Mouse (Mus musculus): ENCODE measurements around the gene Pdlim4. TPM values are rescaled to one million over a fixed set of nuclear protein-coding genes. Genes with fewer than 3 reads are reported as not detected.

Pdlim4 gene
- total RNA-seq (2021), result 10 to 100 TPM; 12.2 to 13.1 TPM

DNA sequence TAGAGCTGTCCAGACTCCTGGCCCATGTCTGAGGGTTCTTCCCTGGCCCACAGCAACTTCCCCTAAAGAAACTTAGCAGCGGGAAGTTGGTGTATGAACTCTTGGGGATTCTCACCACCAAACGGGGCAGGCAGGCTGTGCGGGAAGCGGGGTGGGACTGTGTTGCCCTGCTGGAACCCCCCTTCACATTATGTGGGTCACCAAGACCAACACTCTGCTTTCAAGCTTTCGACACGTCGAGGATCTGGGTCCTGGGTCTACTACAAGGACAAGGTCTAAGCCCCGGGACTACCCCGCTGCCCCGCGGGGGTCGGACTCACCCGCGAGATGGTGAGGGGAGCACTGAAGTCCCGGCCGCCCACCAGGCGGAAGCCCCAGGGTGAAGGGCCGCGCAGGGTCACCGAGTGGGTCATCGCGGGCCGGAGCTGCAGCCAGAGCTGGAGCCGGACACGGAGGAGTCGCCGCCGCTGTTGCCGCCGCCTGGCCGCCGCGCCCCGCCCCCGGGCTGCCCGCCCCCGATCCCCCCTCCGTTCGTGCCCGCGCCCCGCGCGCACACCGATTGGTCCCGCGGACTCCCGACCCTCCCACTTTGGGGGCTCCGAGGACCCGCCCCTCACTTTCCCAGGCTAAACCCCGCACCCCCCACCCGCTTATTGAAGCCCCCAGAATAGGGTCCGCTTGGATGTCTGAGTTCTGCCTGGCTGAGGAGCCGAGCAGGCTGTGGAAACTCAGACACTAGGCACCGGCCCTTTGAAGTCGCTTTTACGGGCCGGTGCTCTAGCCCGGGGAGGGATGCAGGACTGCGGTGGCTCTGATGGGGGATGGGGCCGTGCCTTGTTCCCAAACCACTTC is at the start of gene Pdlim4:
Gene Pdlim4, minus strand, starts transcription at position 495 of the 852 bp plus-strand sequence.
- intact Hi-C loops (cut with DNase I), result no loop called here
- no peak for DNase-seq (ENCODE audit: low spot score in 2 of 2)

DNA sequence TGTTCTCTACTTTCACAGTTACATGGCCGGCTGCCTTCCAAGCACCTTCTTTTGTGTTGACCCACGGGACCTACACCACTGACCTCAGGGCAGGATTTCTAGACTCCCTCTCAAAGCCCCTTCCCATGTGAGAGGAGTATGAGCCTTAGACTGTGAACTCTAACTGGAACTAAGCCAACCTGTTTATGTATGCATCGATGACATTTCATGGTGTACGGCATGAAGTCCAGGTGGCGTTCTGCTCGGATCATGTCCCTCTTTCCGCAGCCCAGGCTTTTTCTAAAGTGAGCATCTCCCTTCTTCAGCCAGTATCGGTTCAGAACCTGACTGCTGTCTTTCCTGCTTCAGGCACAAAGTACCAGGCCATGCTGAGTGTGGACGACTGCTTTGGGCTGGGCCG is 48.3 kb upstream of the Pdlim4 start:
- intact Hi-C loops (cut with DNase I), result no loop called here
- DNase-seq (ENCODE audit: low spot score in 2 of 2), result no peak

DNA sequence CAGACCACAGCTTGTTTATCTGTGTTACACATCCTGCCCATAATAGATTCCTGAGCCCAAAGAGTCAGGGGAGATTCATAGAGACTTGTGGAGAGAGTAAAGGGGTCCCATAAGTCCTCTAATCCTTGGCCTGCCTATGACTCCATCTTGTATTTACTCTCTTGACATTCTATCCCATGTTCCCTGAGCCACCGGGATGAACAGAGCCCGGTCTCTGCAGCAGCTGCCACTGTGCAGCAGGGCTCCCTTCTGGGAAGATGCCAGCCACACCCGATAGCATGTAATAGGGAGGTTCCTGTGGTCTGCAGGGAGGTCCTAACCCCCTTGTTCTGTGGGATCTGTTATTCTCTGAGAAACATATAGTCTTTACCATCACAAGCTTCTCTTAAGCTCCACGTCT is 47.6 kb upstream of the Pdlim4 start:
- DNase-seq (ENCODE audit: low spot score in 2 of 2), result no peak
- intact Hi-C loops (cut with DNase I), result no loop called here

DNA sequence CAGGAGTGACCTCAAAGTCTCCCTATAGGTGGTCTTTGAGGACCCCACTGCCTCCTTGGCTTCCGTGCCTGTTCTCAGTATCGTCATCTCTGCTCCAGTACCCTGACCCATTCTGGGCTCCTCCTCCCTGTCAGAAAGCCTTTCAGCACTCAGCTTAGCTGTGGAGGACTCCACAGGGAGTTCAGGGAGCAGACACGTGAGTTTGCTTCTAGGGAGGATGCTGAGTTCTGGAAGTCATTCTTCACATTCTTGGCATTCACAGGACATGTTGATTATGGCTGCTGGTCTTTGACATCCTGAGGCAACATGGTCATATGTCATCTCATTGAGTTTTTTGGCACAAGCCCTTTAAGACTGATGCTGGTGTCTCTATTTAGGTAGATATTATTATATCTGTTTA is 47.1 kb upstream of the Pdlim4 start:
- intact Hi-C loops (cut with DNase I), result no loop called here
- DNase-seq (ENCODE audit: low spot score in 2 of 2), result no peak

DNA sequence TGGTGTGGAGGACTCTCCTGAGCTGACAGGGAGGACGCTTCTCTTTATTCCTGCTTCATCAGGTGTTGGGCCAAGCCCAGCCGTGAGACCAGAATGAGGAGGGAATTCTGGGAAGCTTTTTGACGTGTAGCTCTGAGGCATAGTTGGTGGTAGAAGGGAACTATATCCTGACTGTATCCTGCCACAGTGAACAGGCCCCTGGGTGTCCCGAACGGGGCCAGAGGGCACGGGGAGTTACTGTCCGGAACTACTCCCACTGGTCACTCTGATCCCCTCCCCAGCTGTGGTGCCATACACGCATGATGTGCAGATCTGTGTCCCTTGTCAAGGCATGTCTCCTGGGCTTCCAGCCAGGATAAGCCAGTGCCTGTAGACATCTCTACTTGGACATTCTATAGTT is 46.5 kb upstream of the Pdlim4 start:
- intact Hi-C loops (cut with DNase I), result no loop called here

DNA sequence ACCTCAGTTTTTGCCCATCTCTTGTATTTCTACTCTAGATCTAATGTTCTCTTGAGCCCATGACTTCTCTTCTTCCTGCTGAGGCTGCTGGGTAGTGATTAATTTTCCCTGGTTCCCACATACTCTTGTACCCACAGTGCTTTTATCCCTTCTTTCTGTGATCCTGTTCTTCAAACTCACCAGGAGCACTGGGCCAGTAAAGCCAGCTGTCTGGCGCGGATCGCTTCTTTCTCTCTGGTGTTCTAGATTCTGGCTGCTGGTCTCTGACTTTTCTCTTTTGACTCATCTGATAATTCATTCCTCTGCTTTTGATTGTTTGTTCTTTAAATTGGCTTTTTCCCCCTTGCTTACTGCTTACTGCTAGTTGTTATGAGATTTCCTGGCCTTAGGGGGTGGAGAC is 45.9 kb upstream of the Pdlim4 start:
- intact Hi-C loops (cut with DNase I), result no loop called here
- no peak for DNase-seq (ENCODE audit: low spot score in 2 of 2)

More for the DNA sequence above, 46.5 kb upstream of the Pdlim4 start:
- no peak for DNase-seq (ENCODE audit: low spot score in 2 of 2)

DNA sequence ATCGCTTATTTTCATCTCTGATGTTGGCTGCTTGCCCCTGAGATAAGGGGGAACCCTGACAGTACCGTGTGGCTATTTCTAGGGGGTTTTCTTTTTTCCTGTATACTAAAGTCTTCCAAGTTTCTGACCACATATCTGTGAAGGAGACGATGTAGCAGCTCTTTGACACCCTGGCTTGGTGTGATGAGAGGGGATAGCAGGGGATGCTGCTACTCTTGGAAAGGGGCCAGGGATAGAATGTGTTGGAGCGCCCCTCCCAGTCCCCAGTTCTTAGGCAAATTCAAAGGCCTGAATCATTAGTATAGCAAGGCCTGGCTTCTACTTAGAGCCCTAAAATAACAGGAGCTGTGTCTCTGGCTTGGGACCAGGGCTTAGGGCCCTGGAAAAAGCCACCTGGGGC is 44.5 kb upstream of the Pdlim4 start:
- no peak for DNase-seq (ENCODE audit: low spot score in 2 of 2)
- intact Hi-C loops (cut with DNase I), result no loop called here

DNA sequence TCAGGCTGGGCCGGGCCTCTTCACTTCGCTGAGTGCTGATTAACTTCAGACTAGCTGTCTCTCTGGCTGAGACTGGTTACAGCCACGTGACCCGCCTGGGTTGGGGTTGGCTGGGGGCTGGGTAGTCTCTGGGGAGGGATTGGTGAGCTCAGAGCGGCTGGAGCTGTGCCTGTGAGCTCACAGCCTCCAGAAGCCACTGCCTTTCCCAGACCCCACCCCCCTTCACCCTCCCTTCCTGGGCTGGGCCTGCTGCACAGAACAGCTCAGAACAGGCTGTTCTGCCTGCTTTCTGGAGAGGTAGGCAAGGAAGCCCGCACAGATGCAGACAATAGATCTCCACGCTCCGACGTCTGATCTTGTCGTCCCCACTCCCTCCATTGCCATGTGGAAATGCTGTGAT is 44.1 kb upstream of the Pdlim4 start:
- DNase-seq (ENCODE audit: low spot score in 2 of 2), result peak; percentile 87 to 90
- intact Hi-C loops (cut with DNase I), result no loop called here

DNA sequence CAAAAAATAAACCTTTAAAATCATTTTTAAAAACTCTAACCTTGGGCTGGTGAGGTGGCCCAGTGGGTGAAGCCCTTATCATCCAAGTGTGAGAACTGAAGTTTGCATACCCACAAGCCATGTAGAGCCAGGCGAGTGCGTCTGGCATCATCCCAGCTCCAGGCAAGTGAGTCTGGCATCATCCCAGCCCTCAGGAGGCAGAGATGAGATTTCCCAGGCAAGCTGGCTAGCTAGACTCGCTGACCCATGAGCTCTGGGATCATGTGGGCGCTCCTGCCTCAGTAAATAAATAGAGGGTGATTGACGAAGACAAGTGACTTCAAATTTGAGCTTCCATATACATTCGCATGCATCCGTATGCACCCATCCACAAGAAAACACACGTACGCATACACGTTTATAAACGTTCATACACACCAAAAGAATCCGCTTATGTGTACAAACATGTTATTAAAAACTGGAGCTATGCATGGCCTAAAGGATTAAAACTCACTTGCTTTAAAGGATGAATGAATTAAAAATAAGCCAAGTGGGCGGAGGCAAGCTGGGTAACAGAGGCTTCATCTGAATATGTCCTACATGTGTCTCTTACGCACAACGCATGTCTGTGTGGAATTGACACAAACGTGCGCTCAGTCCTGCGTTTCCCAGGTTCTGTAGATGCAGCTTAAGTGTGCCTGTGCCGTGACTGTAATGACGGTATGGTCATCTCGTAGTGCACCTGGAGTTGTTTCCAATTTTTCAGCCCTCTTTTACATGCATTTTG is 43.3 kb upstream of the Pdlim4 start:
- intact Hi-C loops (cut with DNase I), result no loop called here
- DNase-seq (ENCODE audit: low spot score in 2 of 2), result no peak

DNA sequence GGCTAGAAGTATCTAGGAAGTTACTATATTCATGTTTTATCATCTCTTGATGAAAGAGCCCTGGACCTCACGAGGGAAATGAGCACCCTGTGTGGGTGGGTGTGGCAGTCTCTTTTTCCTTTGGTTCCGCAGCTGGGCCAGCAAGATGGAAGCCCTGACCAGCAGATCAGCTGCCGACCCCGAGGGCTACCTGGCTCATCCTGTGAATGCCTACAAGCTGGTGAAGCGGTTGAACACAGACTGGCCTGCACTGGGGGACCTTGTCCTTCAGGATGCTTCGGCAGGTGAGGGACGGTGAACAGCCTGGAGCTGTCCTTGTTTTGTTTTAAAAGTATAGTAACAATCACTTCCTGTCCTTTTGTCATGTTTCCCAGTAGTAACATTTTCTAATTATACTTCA is 42.5 kb upstream of the Pdlim4 start:
- intact Hi-C loops (cut with DNase I), result no loop called here
- no peak for DNase-seq (ENCODE audit: low spot score in 2 of 2)

DNA sequence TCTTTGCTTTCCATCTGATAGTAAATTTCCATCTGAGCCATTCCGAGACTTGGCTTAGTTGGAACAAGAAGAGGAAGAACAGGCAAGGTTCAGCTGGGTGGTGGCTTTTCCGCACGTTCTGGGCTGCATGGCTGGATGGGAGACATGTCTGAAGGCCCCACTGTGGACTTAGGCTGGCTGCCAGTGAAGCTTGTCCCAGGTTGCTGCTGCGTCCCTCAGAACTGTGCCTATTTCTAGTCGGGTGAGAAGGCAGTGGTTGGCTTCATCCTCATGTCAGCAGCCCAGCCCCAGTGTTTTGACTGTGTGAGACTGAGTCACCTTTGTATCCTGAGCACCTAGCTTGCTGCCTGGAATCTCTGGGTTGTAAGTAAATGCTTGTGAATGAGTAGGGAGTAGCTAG is 40.1 kb upstream of the Pdlim4 start:
- intact Hi-C loops (cut with DNase I), result no loop called here
- DNase-seq (ENCODE audit: low spot score in 2 of 2), result no peak

DNA sequence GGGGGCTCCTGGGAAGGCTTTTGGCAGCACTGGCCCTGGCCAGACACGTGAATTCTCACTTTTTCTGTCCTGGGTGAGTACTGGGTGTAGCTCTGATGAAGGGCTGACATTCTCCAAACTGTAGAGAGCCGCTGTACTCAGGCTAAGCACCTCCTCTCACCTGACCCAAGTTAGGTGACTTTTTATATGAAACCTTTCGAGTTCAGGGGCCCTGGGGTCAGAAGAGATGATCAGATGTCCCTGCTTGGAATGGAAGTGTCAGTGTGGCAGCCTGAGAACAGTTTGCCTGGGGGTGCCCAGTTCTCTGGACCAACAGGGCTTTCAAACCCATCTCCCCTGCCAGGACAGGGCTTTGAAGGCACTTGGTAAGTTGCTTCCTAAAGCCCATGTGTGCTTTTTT is 39.3 kb upstream of the Pdlim4 start:
- intact Hi-C loops (cut with DNase I), result no loop called here

DNA sequence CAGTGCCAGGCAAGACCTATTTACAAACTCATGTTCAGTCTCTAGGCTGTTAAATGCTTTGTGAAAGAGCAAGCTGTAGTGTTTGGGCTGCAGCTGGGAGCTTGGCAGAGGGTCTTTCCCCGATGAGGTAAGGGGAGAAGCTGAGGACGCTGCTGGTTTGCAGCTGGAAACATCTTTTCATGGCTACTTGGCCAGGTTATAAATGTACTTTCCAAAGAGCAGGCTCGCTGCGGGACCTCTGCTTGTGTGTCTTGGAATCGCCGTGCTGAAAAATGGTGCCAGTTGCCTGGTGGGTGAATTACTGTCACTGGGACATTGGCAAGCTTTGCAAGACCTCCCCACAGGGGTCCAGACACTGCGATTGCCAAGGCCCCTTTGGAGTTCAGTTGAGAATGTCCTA is 38.4 kb upstream of the Pdlim4 start:
- no peak for DNase-seq (ENCODE audit: low spot score in 2 of 2)
- intact Hi-C loops (cut with DNase I), result no loop called here

More for the DNA sequence above, 39.3 kb upstream of the Pdlim4 start:
- no peak for DNase-seq (ENCODE audit: low spot score in 2 of 2)

DNA sequence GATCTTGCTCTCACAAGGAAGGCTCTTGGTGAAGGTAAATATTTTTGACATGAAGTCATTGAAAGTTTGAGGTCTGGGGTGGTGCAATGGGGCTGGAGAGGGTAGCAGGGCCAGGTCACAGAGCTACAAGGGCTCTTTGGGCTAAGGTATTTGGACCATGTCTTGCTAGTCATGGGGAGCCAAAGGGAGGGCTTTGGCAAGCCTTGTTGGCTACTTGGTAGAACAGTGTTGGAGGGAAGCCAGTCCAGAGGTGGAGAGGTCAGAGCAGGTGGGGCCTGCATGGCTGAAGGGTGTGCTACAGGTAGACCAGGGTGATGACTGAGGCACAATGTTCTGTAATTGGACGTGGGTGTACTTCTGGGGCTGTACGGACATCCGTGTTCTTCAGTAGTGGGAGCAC is 37.9 kb upstream of the Pdlim4 start:
- intact Hi-C loops (cut with DNase I), result no loop called here
- no peak for DNase-seq (ENCODE audit: low spot score in 2 of 2)

DNA sequence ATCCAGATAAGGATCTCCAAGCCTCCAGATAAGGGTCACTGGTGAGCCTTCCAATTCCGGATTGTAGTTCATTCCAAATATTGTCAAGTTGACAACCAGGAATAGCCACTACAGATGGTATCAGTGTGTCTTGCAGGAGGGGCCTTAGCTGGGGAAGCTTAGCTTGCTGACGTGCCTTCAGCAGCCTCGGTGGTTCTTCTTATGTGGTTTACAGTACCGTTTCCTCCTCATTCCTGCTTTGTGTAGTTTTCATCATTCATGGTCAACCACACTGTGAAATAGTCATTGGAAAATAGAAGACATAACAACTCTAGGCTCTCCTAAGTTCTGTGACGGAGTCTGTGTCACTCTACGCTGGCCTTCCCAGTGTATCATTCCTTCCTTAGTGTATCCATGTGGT is 36.2 kb upstream of the Pdlim4 start:
- no peak for DNase-seq (ENCODE audit: low spot score in 2 of 2)
- intact Hi-C loops (cut with DNase I), result no loop called here

DNA sequence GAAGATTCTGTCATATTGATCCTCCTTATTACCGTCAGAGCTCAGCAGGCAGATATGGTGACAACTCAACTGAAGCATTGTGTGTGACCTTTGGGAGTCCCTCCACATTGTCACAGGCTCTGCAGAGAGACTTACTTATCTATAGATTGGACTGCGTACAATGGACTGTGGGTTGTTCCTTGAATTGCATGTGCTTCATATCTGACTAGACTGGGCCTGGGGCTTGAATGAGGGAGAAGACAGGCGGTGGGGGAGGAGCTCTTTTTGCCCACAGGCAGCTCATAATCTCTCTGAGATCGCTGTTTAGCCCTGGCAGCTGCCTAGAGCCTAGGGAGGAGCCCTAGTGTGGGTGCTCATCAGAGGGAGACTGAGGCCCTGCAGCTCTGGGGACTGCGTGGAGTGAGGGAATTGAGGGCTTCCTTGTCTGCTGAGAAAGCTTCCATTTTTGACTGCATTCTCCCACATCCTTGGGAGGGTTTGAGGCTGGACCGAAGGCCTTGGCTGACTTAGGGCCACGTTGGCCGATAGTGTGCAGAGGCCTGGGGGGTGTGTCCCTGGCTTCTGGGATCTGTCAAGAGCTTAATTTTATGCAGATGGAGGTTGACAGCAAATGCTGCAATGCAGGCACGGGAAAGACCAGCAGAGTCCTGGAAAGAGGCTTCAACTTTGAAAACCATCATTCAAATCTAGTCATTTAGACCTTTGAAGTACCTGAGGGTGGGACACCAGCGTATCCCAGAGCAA is 34.1 kb upstream of the Pdlim4 start:
- intact Hi-C loops (cut with DNase I), result no loop called here
- no peak for DNase-seq (ENCODE audit: low spot score in 2 of 2)

DNA sequence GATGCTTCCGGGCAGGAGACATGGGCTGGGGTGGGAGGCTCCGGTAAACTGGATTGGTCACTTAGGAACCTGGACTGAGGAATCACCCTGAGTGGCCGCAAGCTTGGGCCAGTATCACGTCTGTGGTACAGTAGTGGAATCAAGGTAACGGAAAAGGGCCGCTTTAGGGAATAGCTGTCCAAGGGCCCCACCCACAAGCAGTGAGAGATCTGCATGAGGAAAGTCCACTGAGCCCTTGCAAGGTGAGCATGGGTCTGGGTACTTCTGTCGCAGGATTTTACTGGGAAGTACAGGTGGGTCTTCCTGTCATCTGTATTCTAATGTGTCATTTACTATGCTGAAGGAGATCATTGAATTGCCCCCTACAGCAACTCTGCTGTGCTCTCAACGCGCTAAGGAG is 32.9 kb upstream of the Pdlim4 start:
- intact Hi-C loops (cut with DNase I), result no loop called here
- no peak for DNase-seq (ENCODE audit: low spot score in 2 of 2)

DNA sequence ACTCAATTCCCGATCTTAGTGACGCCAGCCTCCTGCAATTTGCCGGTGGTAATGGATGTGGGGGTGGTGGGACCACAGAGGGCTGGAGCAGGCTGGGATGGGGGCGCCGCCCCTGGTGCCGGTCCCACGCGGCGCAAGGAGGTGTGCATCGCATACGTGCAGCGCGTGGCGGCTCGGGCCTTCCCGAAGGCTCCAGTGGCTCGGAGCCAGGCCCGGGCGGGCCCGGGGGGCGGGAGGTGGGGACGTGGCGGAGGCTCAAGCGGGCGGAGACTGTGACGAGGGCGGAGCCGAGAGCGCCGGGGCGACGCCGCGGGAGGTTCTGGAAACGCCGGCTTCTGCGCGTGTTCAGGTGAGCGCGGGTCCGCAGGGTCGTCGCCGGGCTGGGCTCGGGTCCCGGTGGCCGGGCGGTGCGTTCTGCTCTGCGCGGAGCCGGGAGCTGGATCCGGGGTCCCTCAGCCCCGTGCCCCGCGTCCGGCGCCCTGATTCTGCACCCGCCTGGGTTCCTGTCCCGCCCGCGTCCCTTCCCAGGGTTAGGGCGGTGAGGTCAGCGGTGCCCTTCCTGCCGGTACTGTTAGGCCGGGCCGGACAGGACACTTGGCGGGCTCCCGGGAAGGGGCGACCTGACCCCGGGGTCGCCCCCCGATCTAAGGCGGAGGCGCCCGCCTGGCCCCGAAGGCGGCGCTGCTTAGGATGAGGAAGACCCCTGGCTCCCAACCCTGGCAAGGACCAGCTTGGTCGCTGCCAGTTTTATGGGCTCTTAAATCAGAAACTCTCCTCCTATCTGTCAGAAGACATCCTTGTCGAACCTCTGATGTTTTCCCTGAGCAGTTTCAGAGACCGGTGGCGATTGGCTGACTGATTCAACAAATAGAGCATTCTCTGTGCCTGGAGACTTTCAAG is 32.1 kb upstream of the Pdlim4 start:
- intact Hi-C loops (cut with DNase I), result no loop called here
- peak; percentile 62 to 64 for DNase-seq (ENCODE audit: low spot score in 2 of 2)

DNA sequence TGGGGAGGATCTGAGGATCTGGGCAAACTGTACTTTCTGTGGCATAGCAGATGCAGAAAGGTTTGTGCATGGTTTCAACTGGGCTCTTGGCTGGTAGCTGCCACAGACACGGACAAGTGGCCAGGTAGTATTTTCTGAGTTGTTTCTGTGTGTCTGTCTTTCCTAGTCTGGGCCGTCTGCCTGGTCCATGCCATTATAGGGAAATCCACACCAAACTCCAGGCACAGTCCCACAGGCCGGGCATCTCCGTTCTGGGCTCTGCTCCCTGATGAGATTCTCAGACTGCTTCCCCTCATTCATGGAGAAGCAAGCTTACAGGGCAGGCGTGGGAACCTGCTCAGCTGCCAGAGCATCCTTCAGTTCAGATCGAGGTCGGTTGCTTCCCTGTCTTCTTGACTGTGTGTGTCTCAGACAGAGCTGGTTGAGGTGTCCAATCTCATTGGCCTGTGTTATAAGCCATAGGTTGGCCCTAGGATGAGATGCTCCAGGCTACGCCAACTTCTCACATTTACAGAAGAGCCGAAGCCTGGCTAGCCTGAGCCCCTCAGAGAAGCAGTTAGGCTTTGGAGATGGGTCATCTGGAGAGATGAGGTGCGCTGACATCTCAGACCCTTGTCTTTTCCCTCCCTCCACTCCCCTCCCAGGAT is 31.4 kb upstream of the Pdlim4 start, which contains the start of gene P4ha2:
Gene P4ha2, plus strand, starts transcription at position 51 of the 647 bp plus-strand sequence.
- no peak for DNase-seq (ENCODE audit: low spot score in 2 of 2)
- intact Hi-C loops (cut with DNase I), result no loop called here
